Mouse (Mus musculus) small intestine, adult 2 months (tissue): ENCODE results near the gene Arhgap31.

ENCODE experiments used
- CTCF ChIP-seq: fragments of 200-500 bp; IDR thresholded peaks from 2 replicates; pipeline ENCODE4 v1.5.1; 2012; ENCODE audit warnings: low read depth, mild to moderate bottlenecking, control low read depth, inconsistent platforms, low read length, moderate library complexity, mixed read lengths; ENCODE audit not compliant: insufficient replicate concordance, insufficient read length; ENCODE audit errors: extremely low read depth
- POLR2A ChIP-seq: fragments of 200-500 bp; IDR thresholded peaks from 2 replicates; pipeline ENCODE4 v1.6.1; 2012; ENCODE audit warnings: low read depth, mild to moderate bottlenecking, control low read depth, inconsistent platforms, low read length, moderate library complexity

DNA sequence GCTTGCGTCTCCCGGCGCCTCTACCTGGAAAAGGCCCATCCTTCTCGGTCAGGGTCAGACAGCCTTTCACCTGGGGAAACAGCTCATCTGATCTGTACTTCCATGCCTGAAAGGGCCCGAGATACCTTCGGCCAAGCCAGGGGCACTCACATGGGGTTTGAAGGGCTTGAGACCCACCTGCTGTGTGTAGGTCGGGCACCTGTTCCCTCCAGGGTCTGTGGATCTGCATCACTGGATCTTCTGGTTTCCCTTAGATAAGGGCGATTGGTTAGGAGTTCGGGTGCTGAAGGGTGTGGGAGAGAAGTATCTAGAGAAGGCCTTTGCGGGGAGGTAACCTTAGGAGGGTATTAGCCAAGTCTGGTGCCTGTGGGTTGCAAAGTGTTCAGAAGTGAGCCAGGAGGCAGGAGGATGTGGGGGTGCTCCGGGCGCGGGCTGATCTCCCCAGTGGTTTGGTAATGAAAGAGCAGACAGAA lies 29.6 kb upstream of the Arhgap31 start:
- TF ChIP-seq CTCF: no peak
- no peak for TF ChIP-seq POLR2A
